Mouse (Mus musculus) CH12.LX (cell line): ENCODE measurements around the gene Fastk. TPM values are rescaled to one million over a fixed set of nuclear protein-coding genes. Genes with fewer than 3 reads are reported as not detected.

ENCODE experiments used
- DNase-seq: peaks from one replicate; pipeline ENCODE4 v3.0.0-alpha.2; 2013; ENCODE audit errors: extremely low read depth
- H3K27ac ChIP-seq: 2 replicates; pipeline ENCODE4 v1.5.1; 2012; ENCODE audit warnings: low read depth, mild to moderate bottlenecking, control low read depth, moderate library complexity; ENCODE audit not compliant: insufficient read depth
- H3K27me3 ChIP-seq: replicated peaks from 2 replicates; pipeline ENCODE3; 2012; ENCODE audit warnings: inconsistent platforms
- H3K36me3 ChIP-seq, 2 experiments: replicated peaks in 1 of 2; 2 replicates each; pipeline versions ENCODE3 to v1.6.1; 2012; ENCODE audit warnings: inconsistent platforms in 1 of 2, low read length in 1 of 2, mild to moderate bottlenecking in 1 of 2, mixed read lengths in 1 of 2, moderate library complexity in 1 of 2; ENCODE audit not compliant: control insufficient read depth in 1 of 2, insufficient read depth in 1 of 2
- H3K4me1 ChIP-seq, 2 experiments: 2 replicates each; pipeline ENCODE4 v1.6.1; 2012; ENCODE audit warnings: inconsistent platforms in 1 of 2, moderate library complexity in 1 of 2; ENCODE audit not compliant: insufficient read depth in 2 of 2, control insufficient read depth in 1 of 2
- H3K4me2 ChIP-seq: 2 replicates; pipeline ENCODE4 v1.6.1; 2012; ENCODE audit warnings: low read depth, mild to moderate bottlenecking, control low read depth; ENCODE audit not compliant: poor library complexity, insufficient read depth, severe bottlenecking
- H3K4me3 ChIP-seq, 3 experiments: fragments of 150-350 bp in 1 of 3; sonication (generic) in 1 of 3; replicated peaks in 1 of 3; 2 replicates each; pipeline versions ENCODE3 to v1.5.1; 2011 to 2012; ENCODE audit warnings: low read depth in 2 of 3, low read length in 2 of 3, mild to moderate bottlenecking in 2 of 3, moderate library complexity in 2 of 3, control low read depth in 1 of 3, improper control_type of control experiment in 1 of 3, inconsistent platforms in 1 of 3, mixed read lengths in 1 of 3; ENCODE audit not compliant: poor library complexity in 1 of 3
- H3K79me2 ChIP-seq: replicated peaks from 2 replicates; pipeline ENCODE4 v1.6.1; 2012; ENCODE audit warnings: mild to moderate bottlenecking, moderate library complexity; ENCODE audit not compliant: control insufficient read depth, poor library complexity, insufficient read depth, severe bottlenecking; ENCODE audit errors: extremely low read depth
- H3K9ac ChIP-seq: 2 replicates; pipeline ENCODE4 v1.6.1; 2012; ENCODE audit warnings: low read depth, mild to moderate bottlenecking, control low read depth, moderate library complexity; ENCODE audit not compliant: insufficient read depth
- H3K9me3 ChIP-seq: replicated peaks from 2 replicates; pipeline ENCODE3; 2012; ENCODE audit warnings: low read length, inconsistent platforms, mixed read lengths
- BHLHE40 ChIP-seq: IDR thresholded peaks from 2 replicates; pipeline ENCODE4 v1.6.1; 2011; ENCODE audit warnings: mild to moderate bottlenecking, low read depth, low read length, improper control_type of control experiment
- CHD1 ChIP-seq: IDR thresholded peaks from 2 replicates; pipeline ENCODE4 v1.6.1; 2012; ENCODE audit warnings: low read depth, low read length, improper control_type of control experiment, inconsistent platforms
- CHD2 ChIP-seq: IDR thresholded peaks from 2 replicates; pipeline ENCODE4 v1.6.1; 2011; ENCODE audit warnings: low read length, improper control_type of control experiment
- CTCF ChIP-seq, 2 experiments: IDR thresholded peaks in 1 of 2; conservative IDR thresholded peaks in 1 of 2; 2 replicates each; pipeline ENCODE4 v1.5.1; 2011 to 2012; ENCODE audit warnings: low read depth in 2 of 2, low read length in 2 of 2, improper control_type of control experiment in 1 of 2, inconsistent platforms in 1 of 2, mild to moderate bottlenecking in 1 of 2, moderate library complexity in 1 of 2
- E2F4 ChIP-seq: IDR thresholded peaks from 2 replicates; pipeline ENCODE4 v1.6.1; 2011; ENCODE audit warnings: low read depth, low read length, improper control_type of control experiment; ENCODE audit not compliant: insufficient replicate concordance
- ELF1 ChIP-seq: IDR thresholded peaks from 2 replicates; pipeline ENCODE4 v1.6.1; 2014; ENCODE audit warnings: low read depth, mild to moderate bottlenecking, inconsistent platforms, low read length, improper control_type of control experiment
- EP300 ChIP-seq: IDR thresholded peaks from 2 replicates; pipeline ENCODE4 v1.6.1; 2011; ENCODE audit warnings: low read length, improper control_type of control experiment
- ETS1 ChIP-seq: conservative IDR thresholded peaks from 2 replicates; pipeline ENCODE4 v1.6.1; 2012; ENCODE audit warnings: low read depth, mild to moderate bottlenecking, inconsistent platforms, low read length, improper control_type of control experiment, moderate library complexity
- GABPA ChIP-seq: IDR thresholded peaks from 2 replicates; pipeline ENCODE4 v1.6.1; 2012; ENCODE audit warnings: low read depth, low read length, improper control_type of control experiment, inconsistent platforms; ENCODE audit not compliant: insufficient replicate concordance
- HCFC1 ChIP-seq: IDR thresholded peaks from 2 replicates; pipeline ENCODE4 v1.6.1; 2012; ENCODE audit warnings: low read depth, mild to moderate bottlenecking, inconsistent platforms, low read length, improper control_type of control experiment
- IRF4 ChIP-seq: IDR thresholded peaks from 2 replicates; pipeline ENCODE4 v1.6.1; 2014; ENCODE audit warnings: low read depth, mild to moderate bottlenecking, inconsistent platforms, low read length, improper control_type of control experiment
- JUN ChIP-seq: IDR thresholded peaks from 2 replicates; pipeline ENCODE4 v1.6.1; 2011; ENCODE audit warnings: low read depth, mild to moderate bottlenecking, low read length, improper control_type of control experiment, moderate library complexity; ENCODE audit not compliant: insufficient read depth
- JUND ChIP-seq: conservative IDR thresholded peaks from 2 replicates; pipeline ENCODE4 v1.6.1; 2011; ENCODE audit warnings: low read depth, low read length, improper control_type of control experiment
- KAT2A ChIP-seq: IDR thresholded peaks from 2 replicates; pipeline ENCODE4 v1.6.1; 2012; ENCODE audit warnings: low read length, improper control_type of control experiment, inconsistent platforms; ENCODE audit not compliant: insufficient replicate concordance
- MAFK ChIP-seq: IDR thresholded peaks from 2 replicates; pipeline ENCODE4 v1.6.1; 2011; ENCODE audit warnings: low read length, improper control_type of control experiment; ENCODE audit not compliant: insufficient replicate concordance
- MAX ChIP-seq: IDR thresholded peaks from 2 replicates; pipeline ENCODE4 v1.6.1; 2011; ENCODE audit warnings: low read length, improper control_type of control experiment
- MAZ ChIP-seq: IDR thresholded peaks from 2 replicates; pipeline ENCODE4 v1.6.1; 2012; ENCODE audit warnings: low read depth, mild to moderate bottlenecking, inconsistent platforms, low read length, improper control_type of control experiment, moderate library complexity
- MEF2A ChIP-seq: IDR thresholded peaks from 2 replicates; pipeline ENCODE4 v1.6.1; 2014; ENCODE audit warnings: low read depth, mild to moderate bottlenecking, inconsistent platforms, low read length, improper control_type of control experiment, borderline replicate concordance
- MXI1 ChIP-seq: IDR thresholded peaks from 2 replicates; pipeline ENCODE4 v1.6.1; 2011; ENCODE audit warnings: mild to moderate bottlenecking, low read depth, low read length, improper control_type of control experiment
- MYC ChIP-seq: IDR thresholded peaks from 2 replicates; pipeline ENCODE4 v1.6.1; 2011; ENCODE audit warnings: low read depth, mild to moderate bottlenecking, improper control_type of control experiment, low read length
- NELFE ChIP-seq: IDR thresholded peaks from 2 replicates; pipeline ENCODE4 v1.6.1; 2011; ENCODE audit warnings: low read depth, low read length, improper control_type of control experiment
- NRF1 ChIP-seq: IDR thresholded peaks from 2 replicates; pipeline ENCODE4 v1.6.1; 2014; ENCODE audit warnings: low read depth, mild to moderate bottlenecking, inconsistent platforms, low read length, improper control_type of control experiment, moderate library complexity
- PAX5 ChIP-seq: IDR thresholded peaks from 2 replicates; pipeline ENCODE4 v1.6.1; 2012; ENCODE audit warnings: low read length, inconsistent platforms, mixed read lengths
- POLR2A ChIP-seq: IDR thresholded peaks from 2 replicates; pipeline ENCODE4 v1.6.1; 2011; ENCODE audit warnings: low read depth, mild to moderate bottlenecking, improper control_type of control experiment, low read length
- POLR2AphosphoS2 ChIP-seq: IDR thresholded peaks from 2 replicates; pipeline ENCODE4 v1.6.1; 2011; ENCODE audit warnings: low read depth, low read length, improper control_type of control experiment
- RAD21 ChIP-seq: IDR thresholded peaks from 2 replicates; pipeline ENCODE4 v1.6.1; 2011; ENCODE audit warnings: low read depth, mild to moderate bottlenecking, low read length, improper control_type of control experiment, moderate library complexity
- RCOR1 ChIP-seq: conservative IDR thresholded peaks from 2 replicates; pipeline ENCODE4 v1.6.1; 2012; ENCODE audit warnings: low read depth, mild to moderate bottlenecking, inconsistent platforms, low read length, improper control_type of control experiment
- SIN3A ChIP-seq: IDR thresholded peaks from 2 replicates; pipeline ENCODE4 v1.6.1; 2012; ENCODE audit warnings: low read length, improper control_type of control experiment, inconsistent platforms
- SMC3 ChIP-seq: IDR thresholded peaks from 2 replicates; pipeline ENCODE4 v1.6.1; 2011; ENCODE audit warnings: low read depth, low read length, improper control_type of control experiment
- TBP ChIP-seq: conservative IDR thresholded peaks from 2 replicates; pipeline ENCODE4 v1.6.1; 2011; ENCODE audit warnings: low read depth, low read length, improper control_type of control experiment
- TCF12 ChIP-seq: IDR thresholded peaks from 2 replicates; pipeline ENCODE4 v1.6.1; 2014; ENCODE audit warnings: low read depth, mild to moderate bottlenecking, inconsistent platforms, low read length, improper control_type of control experiment
- UBTF ChIP-seq: IDR thresholded peaks from 2 replicates; pipeline ENCODE4 v1.6.1; 2012; ENCODE audit warnings: low read depth, mild to moderate bottlenecking, inconsistent platforms, low read length, improper control_type of control experiment, moderate library complexity
- USF1 ChIP-seq: IDR thresholded peaks from 2 replicates; pipeline ENCODE4 v1.6.1; 2014; ENCODE audit warnings: low read depth, mild to moderate bottlenecking, inconsistent platforms, low read length, improper control_type of control experiment
- USF2 ChIP-seq: conservative IDR thresholded peaks from 2 replicates; pipeline ENCODE4 v1.6.1; 2011; ENCODE audit warnings: low read depth, low read length, improper control_type of control experiment
- ZC3H11A ChIP-seq: IDR thresholded peaks from 2 replicates; pipeline ENCODE4 v1.6.1; 2012; ENCODE audit warnings: low read depth, mild to moderate bottlenecking, inconsistent platforms, low read length, improper control_type of control experiment
- ZKSCAN1 ChIP-seq: IDR thresholded peaks from 2 replicates; pipeline ENCODE4 v1.6.1; 2012; ENCODE audit warnings: low read depth, inconsistent platforms, low read length, improper control_type of control experiment, borderline replicate concordance
- ZMIZ1 ChIP-seq: IDR thresholded peaks from 2 replicates; pipeline ENCODE4 v1.6.1; 2012; ENCODE audit warnings: low read depth, mild to moderate bottlenecking, inconsistent platforms, low read length, improper control_type of control experiment
- ZNF384 ChIP-seq: IDR thresholded peaks from 2 replicates; pipeline ENCODE4 v1.6.1; 2012; ENCODE audit warnings: low read depth, low read length, improper control_type of control experiment, inconsistent platforms
- dilution Hi-C: fragments of 300-500 bp; cut with MboI; formaldehyde crosslinking; loops from 2 replicates; pipeline ENCODE4 v1.14.3; 2020; ENCODE audit warnings: low sequenced_read_pairs; ENCODE audit not compliant: extremely low pct_unique_long_range_greater_than_20kb, extremely low pct_ligation_motif_present
- in situ Hi-C: fragments of 300-500 bp; cut with MboI; formaldehyde crosslinking; loops from 3 replicates; pipeline ENCODE4 v1.14.3; 2019; ENCODE audit warnings: low sequenced_read_pairs, low pct_ligation_motif_present, low pct_unique_long_range_greater_than_20kb, mixed read lengths
- polyA plus RNA-seq: library from polyadenylated mRNA; unstranded; fragments of >175 nt; gene quantifications from 2 replicates; pipeline ENCODE4 v1.2.1, GENCODE M21; 2012; ENCODE audit warnings: low read depth; ENCODE audit not compliant: insufficient read length
- total RNA-seq, 2 experiments: library from RNA; depleted of rRNA; stranded (reverse); fragments of 300-350 nt in 1 of 2; fragments of >200 nt in 1 of 2; gene quantifications; 2 replicates each; pipeline ENCODE4 v1.2.3; 2012 to 2014

Fastk gene
- total and polyA plus RNA-seq, 3 experiments, result 44.8 to 88.0 (median 61.4) TPM

DNA sequence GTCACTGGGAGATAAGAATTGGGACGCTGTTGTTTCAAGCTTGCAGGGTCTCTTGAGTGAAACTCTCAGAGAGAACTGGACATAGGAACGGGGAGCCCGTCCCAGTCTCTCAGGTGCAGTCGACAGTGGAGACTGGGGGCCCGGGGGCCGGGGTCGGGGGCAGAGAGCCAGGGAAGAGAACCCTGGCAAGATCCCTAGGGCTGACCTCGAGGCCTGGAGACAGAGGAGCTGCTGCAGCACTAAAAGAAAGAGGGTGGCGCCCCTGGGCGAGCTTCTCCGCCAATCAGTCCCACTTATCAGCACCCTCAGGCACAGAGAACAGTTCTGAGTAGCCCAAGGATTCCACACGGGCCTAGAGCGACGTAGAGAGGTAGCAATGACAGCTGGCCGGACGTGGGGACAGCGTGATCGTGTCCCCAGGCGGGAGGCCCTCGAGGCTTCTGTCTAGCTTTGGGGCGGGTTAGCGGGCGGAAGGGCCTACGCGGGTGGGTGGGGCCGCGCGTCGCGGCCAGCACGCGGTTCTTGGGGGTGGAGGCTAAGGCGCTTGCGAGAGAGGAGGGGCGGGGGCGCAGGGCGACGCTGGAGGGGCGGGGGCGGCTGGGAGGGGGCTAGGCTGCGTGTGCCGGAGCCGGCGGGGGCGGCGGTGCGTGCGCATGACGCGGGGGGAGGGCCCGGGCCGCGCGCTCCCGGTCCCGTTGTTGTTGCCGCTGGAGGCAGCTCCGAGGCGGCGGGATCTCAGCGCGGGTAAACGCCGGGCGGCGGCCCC, 6.4 kb upstream of the Fastk start:
- Histone ChIP-seq H3K4me3 (peak overlapping the region; percentile 30 to 90 (median 84)), H3K4me1 (peaks cover 28 to 50% of the 10 kb centered on the region in 2 experiments), H3K27ac (no peak overlapping the region; the same call in 1 of the 2 replicates), H3K79me2 (peaks cover 32% of the 10 kb centered on the region), H3K9me3 (no peaks in the 10 kb centered on the region), H3K27me3 (peaks cover 31% of the 10 kb centered on the region), H3K4me2 (peak overlapping the region; percentile 78), H3K36me3 (peaks cover 0 to 20% of the 10 kb centered on the region in 2 experiments), H3K9ac (peak overlapping the region; percentile 91)
- in situ Hi-C loops, result no loop called here
- dilution Hi-C loops, result no loop called here
- peak; percentile 78 for DNase-seq
- TF ChIP-seq RCOR1 (no peak), SMC3 (no peak), CHD2 (no peak), EP300 (no peak), ZKSCAN1 (no peak), MAFK (no peak), JUND (no peak), NELFE (no peak), POLR2A (peak; percentile 88), GABPA (no peak), TCF12 (peak; percentile 66; the same call in 1 of the 2 replicates), UBTF (0 out of 2 replicates have a peak, but pooled peaks have one; percentile 86), IRF4 (no peak), ELF1 (peak; percentile 58), MEF2A (0 out of 2 replicates have a peak, but pooled peaks have one; percentile 14), TBP (no peak), POLR2AphosphoS2 (0 out of 2 replicates have a peak, but pooled peaks have one; percentile 40), ETS1 (0 out of 2 replicates have a peak, but pooled peaks have one; percentile 28), KAT2A (no peak), CTCF (conservative IDR thresholded peaks at IDR 0.05 in 1 of 2, IDR thresholded peaks at IDR 0.05 in 1 of 2; ENCODE audit: low read depth in 2 of 2, low read length in 2 of 2) (no peak), CHD1 (no peak), SIN3A (peak; percentile 85), MAZ (no peak; the same call in 1 of the 2 replicates), NRF1 (peak; percentile 73), USF2 (no peak), PAX5 (no peak), JUN (no peak), ZNF384 (no peak), E2F4 (no peak), MXI1 (peak; percentile 91), MYC (peak; percentile 71), USF1 (no peak), ZC3H11A (no peak), RAD21 (no peak), MAX (peak; percentile 88), ZMIZ1 (peak; percentile 44; the same call in 1 of the 2 replicates), HCFC1 (0 out of 2 replicates have a peak, but pooled peaks have one; percentile 47), BHLHE40 (peak; percentile 60; the same call in 1 of the 2 replicates)
